Mouse (Mus musculus) limb, embryonic 14.5 days (tissue): ENCODE measurements around the gene Ptpn3. TPM values are rescaled to one million over a fixed set of nuclear protein-coding genes. Genes with fewer than 3 reads are reported as not detected.

Experiments used
- ATAC-seq: fragments of 200-750 bp; cut with Nextera tagmentation; 2 replicates; pipeline ENCODE4 v1.8.0; 2017; ENCODE audit warnings: low read depth, moderate number of reproducible peaks, moderate TSS enrichment; ENCODE audit not compliant: low FRiP score
- DNase-seq: peaks from one replicate; pipeline ENCODE4 v3.0.0-alpha.2; 2015; ENCODE audit warnings: low spot score
- H3K27ac ChIP-seq: fragments of 300-500 bp; sonication (generic); replicated peaks from 2 replicates; pipeline ENCODE4 v1.5.1; 2014; ENCODE audit warnings: low read depth, mild to moderate bottlenecking, low read length, moderate library complexity, mixed read lengths
- H3K27me3 ChIP-seq: fragments of 300-500 bp; sonication (generic); 2 replicates; pipeline ENCODE4 v1.6.1; 2014; ENCODE audit warnings: low read length, mixed read lengths; ENCODE audit not compliant: control insufficient read depth, insufficient read depth
- H3K36me3 ChIP-seq: fragments of 300-500 bp; sonication (generic); 2 replicates; pipeline ENCODE4 v1.6.1; 2014; ENCODE audit warnings: mild to moderate bottlenecking, low read length, moderate library complexity, mixed read lengths; ENCODE audit not compliant: control insufficient read depth, insufficient read depth
- H3K4me1 ChIP-seq: fragments of 300-500 bp; sonication (generic); 2 replicates; pipeline ENCODE4 v1.6.1; 2014; ENCODE audit warnings: antibody characterized with exemption, low read length, mixed read lengths; ENCODE audit not compliant: control insufficient read depth, insufficient read depth
- H3K4me2 ChIP-seq: fragments of 300-500 bp; sonication (generic); replicated peaks from 2 replicates; pipeline ENCODE4 v1.6.1; 2014; ENCODE audit warnings: low read depth, mild to moderate bottlenecking, low read length, moderate library complexity; ENCODE audit not compliant: severe bottlenecking
- H3K4me3 ChIP-seq: fragments of 300-500 bp; sonication (generic); replicated peaks from 2 replicates; pipeline ENCODE4 v1.5.1; 2014; ENCODE audit warnings: low read length
- H3K9ac ChIP-seq: fragments of 300-500 bp; sonication (generic); 2 replicates; pipeline ENCODE4 v1.6.1; 2014; ENCODE audit warnings: mild to moderate bottlenecking, low read depth, low read length, moderate library complexity; ENCODE audit not compliant: severe bottlenecking
- H3K9me3 ChIP-seq: fragments of 300-500 bp; sonication (generic); 2 replicates; pipeline ENCODE4 v1.6.1; 2016; ENCODE audit warnings: low read length; ENCODE audit not compliant: control insufficient read depth
- POLR2A ChIP-seq: fragments of 200-500 bp; IDR thresholded peaks from 2 replicates; pipeline ENCODE4 v1.8.0; 2012; ENCODE audit warnings: inconsistent platforms, mild to moderate bottlenecking, moderate library complexity, borderline replicate concordance; ENCODE audit not compliant: insufficient read depth, insufficient read length; ENCODE audit errors: extremely low read depth
- WGBS: fragments of 180-500 bp; shearing (Covaris S2); extraction: QIAGEN DNeasy Blood & Tissue Kit; methylation state at CpG from one replicate; pipeline ENCODE4 v1.1.7; 2014; 5-methylcytosine and 5-hydroxymethylcytosine counted together
- polyA plus RNA-seq, 2 experiments: library from polyadenylated mRNA; depleted of rRNA in 1 of 2; stranded (reverse) in 1 of 2; unstranded in 1 of 2; fragments of >200 nt; fragmentation: Nextera tagmentation in 1 of 2; extraction: Ambion mirVana in 1 of 2; gene quantifications; 2 replicates each; pipeline versions ENCODE4 v1.2.1 to v1.2.3; 2012 to 2014

Ptpn3 gene
- polyA plus RNA-seq, 2 experiments = 3.4 to 4.7 TPM

DNA sequence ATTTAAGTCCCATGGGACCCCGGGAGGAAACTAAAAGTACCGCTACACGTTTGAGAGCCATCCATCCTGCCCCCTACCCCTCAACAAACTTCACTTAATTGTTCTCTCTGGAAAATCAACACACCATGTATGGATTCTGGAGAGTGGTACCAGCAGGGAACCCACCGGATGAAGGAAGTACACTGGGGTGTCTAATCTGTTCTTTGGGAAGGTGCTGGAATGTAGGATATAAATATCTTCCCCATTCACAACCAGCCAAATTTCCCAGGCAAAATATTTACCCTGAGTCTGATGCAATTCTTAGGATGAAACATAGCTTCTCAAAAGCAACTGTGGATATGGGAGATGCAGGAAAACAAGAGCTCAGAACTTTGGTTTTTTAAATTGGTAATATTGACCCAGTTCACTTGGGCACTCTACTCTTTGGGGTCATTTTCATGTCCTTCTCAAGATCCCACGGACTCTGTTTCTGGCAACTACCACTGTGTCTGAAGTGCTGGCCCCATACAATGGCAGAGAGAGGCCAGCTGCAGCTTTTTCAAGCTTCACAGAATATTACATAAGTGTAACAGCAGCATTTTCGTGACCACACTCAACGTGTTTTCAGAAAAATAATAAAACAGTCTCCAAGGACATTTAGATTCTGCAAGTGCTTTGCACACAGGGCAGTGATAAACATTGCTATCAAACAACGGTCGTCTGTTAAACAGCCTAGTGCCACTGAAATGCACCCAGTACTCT lies 109.9 kb downstream of the Ptpn3 start:
- Histone ChIP-seq H3K9ac (no peak overlapping the region), H3K27ac (no peak overlapping the region), H3K4me2 (no peak overlapping the region), H3K27me3 (no peaks in the 10 kb centered on the region), H3K4me3 (no peak overlapping the region), H3K36me3 (0 out of 2 replicates have a peak, but pooled peaks cover 9% of the 10 kb centered on the region), H3K9me3 (no peaks in the 10 kb centered on the region), H3K4me1 (no peaks in the 10 kb centered on the region)
- 70% methylated on average over 9 of the region's 9 CpGs for WGBS
- ATAC-seq (no peak), DNase-seq (no peak)
- TF ChIP-seq POLR2A = no peak

- 89% methylated on average over 2 of the region's 2 CpGs for WGBS
- DNase-seq = no peak
- peaks cover 4% of the 10 kb centered on the region; the same call in 1 of the 2 replicates for H3K4me1 ChIP-seq
- H3K9ac ChIP-seq = no peak overlapping the region
- no peak for ATAC-seq
- H3K36me3 ChIP-seq = 0 out of 2 replicates have a peak, but pooled peaks cover 2% of the 10 kb centered on the region
- no peak overlapping the region for H3K4me3 ChIP-seq
- H3K9me3 ChIP-seq = no peaks in the 10 kb centered on the region
- H3K27me3 ChIP-seq = no peaks in the 10 kb centered on the region
- H3K4me2 ChIP-seq = no peak overlapping the region
- H3K27ac ChIP-seq = no peak overlapping the region
- no peak for TF ChIP-seq POLR2A
These were observed 111.8 kb downstream of the Ptpn3 start for GRCm38 (mm10) chr4:57189881-57190280.

GRCm38 (mm10) chr4:57186035-57186434 lies 115.6 kb downstream of the Ptpn3 start:
- Histone ChIP-seq H3K9ac (no peak overlapping the region), H3K4me1 (peaks cover 4% of the 10 kb centered on the region; the same call in 1 of the 2 replicates), H3K4me2 (no peak overlapping the region), H3K36me3 (no peaks in the 10 kb centered on the region), H3K27ac (no peak overlapping the region), H3K4me3 (no peak overlapping the region), H3K27me3 (no peaks in the 10 kb centered on the region), H3K9me3 (no peaks in the 10 kb centered on the region)
- ATAC-seq (peak; percentile 41; the same call in 1 of the 2 replicates), DNase-seq (peak; percentile 28)
- 26% methylated on average over 6 of the region's 6 CpGs for WGBS
- TF ChIP-seq POLR2A = no peak

DNA sequence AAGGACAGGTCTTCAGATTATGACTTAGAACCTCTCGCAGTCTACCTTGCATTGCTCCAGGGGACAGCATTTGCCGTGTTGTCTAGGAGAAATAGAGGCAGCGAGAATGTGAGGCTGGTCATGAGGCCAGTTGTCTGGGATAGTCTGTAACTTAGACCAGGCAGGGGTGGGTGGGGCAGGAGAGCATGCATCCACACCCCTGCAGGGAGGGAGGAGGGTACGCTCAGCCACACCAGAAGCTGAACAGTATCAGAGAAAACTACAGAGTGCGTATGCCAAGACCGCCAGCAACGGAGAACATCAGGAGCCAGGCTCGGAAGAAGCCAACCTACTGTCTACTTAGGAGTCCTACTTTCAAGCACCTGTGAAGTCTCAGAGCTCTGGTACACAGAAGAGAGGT lies 116.2 kb downstream of the Ptpn3 start:
- H3K9me3 ChIP-seq = no peaks in the 10 kb centered on the region
- 85% methylated on average over 8 of the region's 8 CpGs for WGBS

DNA sequence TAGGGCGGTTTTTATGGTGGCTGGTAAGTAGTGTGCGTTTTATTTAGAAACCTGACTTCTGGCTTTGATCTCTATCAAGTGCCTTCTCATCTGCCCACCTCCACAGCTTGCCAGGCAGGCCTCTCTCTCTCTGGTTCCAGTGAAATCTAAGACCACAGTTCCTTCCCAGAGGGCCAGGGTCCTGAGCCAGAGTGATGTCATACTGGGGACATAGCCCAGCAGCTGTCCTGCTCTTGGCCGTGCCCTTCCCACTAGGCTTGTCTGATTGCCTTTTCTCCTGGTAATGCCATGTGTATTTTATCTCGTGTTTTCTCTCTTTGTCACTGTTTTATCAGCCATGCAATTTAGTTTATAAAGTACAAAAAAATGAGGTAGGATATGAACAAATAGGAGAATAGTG lies 118.1 kb downstream of the Ptpn3 start:
- DNase-seq (no peak), ATAC-seq (0 out of 2 replicates have a peak, but pooled peaks have one; percentile 47)
- H3K27ac ChIP-seq = no peak overlapping the region
- no peak overlapping the region for H3K4me3 ChIP-seq
- H3K27me3 ChIP-seq = no peaks in the 10 kb centered on the region
- 47% methylated on average over 4 of the region's 4 CpGs for WGBS
- H3K36me3 ChIP-seq = no peaks in the 10 kb centered on the region
- peaks cover 4% of the 10 kb centered on the region; the same call in 1 of the 2 replicates for H3K4me1 ChIP-seq
- TF ChIP-seq POLR2A = no peak
- H3K9me3 ChIP-seq = no peaks in the 10 kb centered on the region
- H3K4me2 ChIP-seq = no peak overlapping the region
- H3K9ac ChIP-seq = no peak overlapping the region

More for the DNA sequence above, 116.2 kb downstream of the Ptpn3 start:
- DNase-seq (no peak), ATAC-seq (no peak)
- H3K4me3 ChIP-seq = no peak overlapping the region
- peaks cover 4% of the 10 kb centered on the region; the same call in 1 of the 2 replicates for H3K4me1 ChIP-seq
- H3K36me3 ChIP-seq = no peaks in the 10 kb centered on the region
- no peak for TF ChIP-seq POLR2A
- no peak overlapping the region for H3K9ac ChIP-seq
- no peaks in the 10 kb centered on the region for H3K27me3 ChIP-seq
- no peak overlapping the region for H3K27ac ChIP-seq
- H3K4me2 ChIP-seq = no peak overlapping the region

- WGBS = 52% methylated on average over 1 of the region's 1 CpGs
- no peak for ATAC-seq
These were observed 120.1 kb downstream of the Ptpn3 start for GRCm38 (mm10) chr4:57181538-57181937.

More at GRCm38 (mm10) chr4:57181538-57181937, 120.1 kb downstream of the Ptpn3 start:
- Histone ChIP-seq H3K27me3 (no peaks in the 10 kb centered on the region), H3K4me1 (peaks cover 4% of the 10 kb centered on the region; the same call in 1 of the 2 replicates), H3K36me3 (no peaks in the 10 kb centered on the region), H3K9me3 (no peaks in the 10 kb centered on the region), H3K9ac (no peak overlapping the region), H3K4me2 (no peak overlapping the region), H3K4me3 (no peak overlapping the region), H3K27ac (no peak overlapping the region)
- no peak for DNase-seq
- no peak for TF ChIP-seq POLR2A
